In the genomic region with DNA sequence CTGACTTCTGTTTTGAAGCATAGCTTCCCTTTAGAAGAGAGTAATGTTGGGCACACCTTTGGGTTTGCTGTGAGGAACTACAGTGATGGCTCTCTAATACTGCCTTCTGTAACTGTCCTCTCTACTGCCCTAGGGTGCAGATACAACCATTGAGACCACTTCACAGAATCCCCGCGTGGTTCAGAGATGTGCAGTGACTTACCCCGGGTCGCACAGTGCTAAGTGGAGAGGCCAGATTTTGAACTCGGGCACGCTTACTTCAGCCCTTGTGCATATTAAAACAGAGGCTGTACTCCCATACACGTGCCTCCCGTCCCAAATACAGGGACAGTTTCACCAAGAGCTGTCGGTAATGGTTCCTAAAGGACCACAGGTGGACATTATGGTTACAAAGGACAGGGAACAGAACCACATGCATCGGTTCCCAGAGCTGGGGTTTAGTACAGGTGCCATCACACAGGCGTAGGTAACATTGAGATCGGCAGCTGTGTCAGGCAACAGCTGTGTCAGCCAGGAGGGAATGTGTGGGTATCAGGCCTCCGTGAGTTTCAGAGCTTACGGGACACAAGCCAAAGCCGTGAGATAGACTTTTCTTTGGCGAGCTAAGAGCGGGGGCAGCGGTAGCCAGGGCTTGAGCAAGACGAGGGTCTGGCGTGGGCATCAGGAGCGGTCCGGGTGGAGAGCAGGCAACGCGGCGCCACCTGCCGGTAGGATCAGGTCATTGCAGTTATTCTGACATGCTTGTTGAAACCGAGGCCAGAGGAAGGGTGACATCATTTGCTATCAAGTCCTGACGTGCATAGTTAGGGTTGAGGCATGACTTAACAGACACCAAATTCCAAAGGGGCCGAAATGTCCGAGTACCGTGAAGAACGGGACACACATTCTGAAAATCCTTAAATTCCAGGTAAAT, we compare ENCODE assay signal across 8 mouse cellular contexts.
DNase-seq lines count a peak whose midpoint lies in the region; ATAC-seq lines count a peak whose summit lies in the region.

No protein-coding gene starts in this region.

- peaks cover 16% of the 10 kb centered on the region for H3K4me1 ChIP-seq in embryonic facial prominence, embryonic 10.5 days
- peaks cover 7% of the 10 kb centered on the region; the same call in 1 of the 2 replicates for H3K4me1 ChIP-seq in intestine, embryonic 15.5 days (replicated peaks)

- intact Hi-C loops in left cerebral cortex, postnatal 14 days (cut with DNase I) = loop anchor here (10.0 kb wide), 1 partner anchor 107 kb away; a partner anchor contains a TSS

- H3K36me3 ChIP-seq in embryonic facial prominence, embryonic 10.5 days (replicated peaks) = no peaks in the 10 kb centered on the region
- H3K36me3 ChIP-seq in intestine, embryonic 15.5 days = no peaks in the 10 kb centered on the region

- no peak overlapping the region for H3K27ac ChIP-seq in embryonic facial prominence, embryonic 10.5 days (replicated peaks)
- no peak overlapping the region for H3K27ac ChIP-seq in intestine, embryonic 15.5 days

- peak overlapping the region; percentile 49 for H3K4me3 ChIP-seq in embryonic facial prominence, embryonic 10.5 days
- peak overlapping the region; percentile 32 for H3K4me3 ChIP-seq in intestine, embryonic 15.5 days (replicated peaks)

- H3K27me3 ChIP-seq in embryonic facial prominence, embryonic 10.5 days (replicated peaks; ENCODE audit: low read depth, poor library complexity, severe bottlenecking) = peaks cover 14% of the 10 kb centered on the region
- H3K27me3 ChIP-seq in intestine, embryonic 15.5 days (replicated peaks) = peaks cover 3% of the 10 kb centered on the region; the same call in 1 of the 2 replicates

- peak; percentile 58 for ATAC-seq in intestine, embryonic 15.5 days

- peak; percentile 74 for DNase-seq in adrenal gland, adult 8-10 months
- peak; percentile 93 for DNase-seq in embryonic facial prominence, embryonic 10.5 days (ENCODE audit: low spot score)
- DNase-seq in gastrocnemius, postnatal 4 days (ENCODE audit: low spot score in 2 of 2) = peak; percentile 77 to 86
- peak; percentile 92 to 96 for DNase-seq in left cerebral cortex, postnatal 14 days (ENCODE audit: low spot score in 2 of 2)
- DNase-seq in mesoderm, embryonic 11.5 days (ENCODE audit: low read depth, low spot score) = peak; percentile 93
- peak; percentile 81 to 84 for DNase-seq in right cerebral cortex, postnatal 36 days (ENCODE audit: low spot score in 2 of 2)
- peak; percentile 77 to 90 for DNase-seq in urinary bladder, postnatal 4 days (ENCODE audit: low spot score in 2 of 2)

- 7% methylated on average over 32 of the region's 32 CpGs for WGBS in embryonic facial prominence, embryonic 10.5 days
- WGBS in intestine, embryonic 15.5 days = 6% methylated on average over 32 of the region's 32 CpGs

- no peak overlapping the region; the same call in 1 of the 2 replicates for H3K9ac ChIP-seq in intestine, embryonic 15.5 days

- H3K9me3 ChIP-seq in embryonic facial prominence, embryonic 10.5 days = no peaks in the 10 kb centered on the region
- no peaks in the 10 kb centered on the region for H3K9me3 ChIP-seq in intestine, embryonic 15.5 days

- H3K4me2 ChIP-seq in intestine, embryonic 15.5 days (replicated peaks) = peak overlapping the region; percentile 70
